Mouse (Mus musculus) stomach, postnatal 0 days (tissue): ENCODE data around the gene Olfr1420.

Source experiments
- CTCF ChIP-seq: IDR thresholded peaks from 2 replicates; pipeline ENCODE4 v1.5.1; 2016; ENCODE audit warnings: antibody characterized with exemption, low read depth, mild to moderate bottlenecking, moderate library complexity
- EP300 ChIP-seq: optimal IDR thresholded peaks from 2 replicates; pipeline ENCODE3; 2016; ENCODE audit warnings: antibody characterized with exemption

DNA sequence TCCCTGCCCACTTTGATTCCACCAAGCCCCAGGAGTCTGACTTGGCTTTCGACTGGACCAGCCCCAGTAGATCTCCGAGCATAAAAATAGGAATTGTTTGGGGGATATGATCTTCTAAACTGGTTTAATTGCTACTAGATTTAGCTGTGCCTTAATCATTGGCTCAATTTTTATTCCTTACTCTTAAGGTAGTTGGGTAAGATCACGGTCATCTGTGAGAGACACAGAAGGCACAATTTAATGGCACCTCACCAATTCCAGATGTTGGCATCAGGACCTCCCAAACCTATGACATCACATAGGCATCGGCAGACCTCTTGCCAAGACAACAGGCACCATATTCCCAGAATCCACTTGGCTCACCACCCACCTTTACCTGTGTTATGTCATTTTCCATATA is 47.2 kb upstream of the Olfr1420 start, which contains the start of gene Olfr1417:
- TF ChIP-seq EP300 (no peak), CTCF (no peak)
